Mouse (Mus musculus): ENCODE results near the gene Trim25.

DNA sequence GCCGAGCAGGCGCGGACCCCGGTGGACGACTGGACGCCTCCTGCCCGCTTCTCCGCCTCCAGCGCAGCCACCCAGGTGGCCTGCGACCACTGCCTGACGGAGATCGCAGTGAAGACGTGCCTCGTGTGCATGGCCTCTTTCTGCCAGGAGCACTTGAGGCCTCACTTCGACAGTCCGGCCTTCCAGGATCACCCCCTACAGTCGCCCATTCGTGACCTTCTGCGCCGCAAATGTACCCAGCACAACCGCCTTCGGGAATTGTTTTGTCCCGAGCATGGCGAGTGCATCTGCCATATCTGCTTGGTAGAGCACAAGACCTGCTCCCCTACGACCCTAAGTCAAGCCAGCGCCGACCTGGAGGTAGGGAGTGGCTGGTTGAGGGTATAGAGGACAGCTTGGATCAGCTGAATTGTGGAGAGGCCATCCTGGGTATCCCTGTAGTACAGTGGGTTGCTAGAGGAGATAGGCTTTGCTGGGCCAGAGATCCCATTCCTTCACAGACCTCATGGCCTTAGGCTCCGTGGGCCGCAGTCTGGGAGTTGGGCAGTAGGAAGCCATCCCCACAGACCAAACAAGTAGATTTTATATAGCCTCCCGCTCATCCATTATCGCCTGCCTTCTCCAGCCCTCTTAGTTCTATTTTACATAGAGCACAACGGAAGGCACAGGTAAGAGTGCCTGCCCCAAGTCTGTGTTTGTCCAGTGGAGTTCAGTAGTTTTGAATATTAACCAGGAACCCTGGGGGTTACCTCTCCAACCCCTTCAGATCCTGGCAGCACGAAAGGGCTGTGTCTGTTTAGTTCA is 749 bp downstream of the Trim25 start:
- TF ChIP-seq CTCF (IDR thresholded peaks at IDR 0.05; ENCODE audit: low read depth, low read length) (no peak), POLR2A (IDR thresholded peaks at IDR 0.05; ENCODE audit: insufficient read depth, low read length) (no peak)

All from ES-Bruce4 (cell line).